8 mouse cellular contexts compared by ENCODE assay signal in genomic region chr16:90143416-90143759, GRCm38 (mm10). TPM values are rescaled to one million over a fixed set of nuclear protein-coding genes. Genes with fewer than 3 reads are reported as not detected.
DNase-seq lines count a peak whose midpoint lies in the region; ATAC-seq and TF ChIP-seq lines count a peak whose summit lies in the region.

No protein-coding gene starts in this region.

- H3K4me3 ChIP-seq in kidney, embryonic 15.5 days (replicated peaks) = peak overlapping the region; percentile 84
- H3K4me3 ChIP-seq in bone marrow macrophage, adult 2 months (ENCODE audit: insufficient read depth, low read length) = peak overlapping the region; percentile 46
- peak overlapping the region; percentile 62 for H3K4me3 ChIP-seq in hindbrain, embryonic 15.5 days
- H3K4me3 ChIP-seq in midbrain, embryonic 14.5 days (replicated peaks; ENCODE audit: low read depth, low read length) = peak overlapping the region; percentile 68

- no peak for TF ChIP-seq POLR2A in bone marrow macrophage, adult 2 months (IDR thresholded peaks at IDR 0.05; ENCODE audit: borderline replicate concordance, low read depth, low read length)

- H3K4me1 ChIP-seq in kidney, embryonic 15.5 days = peaks cover 47% of the 10 kb centered on the region
- H3K4me1 ChIP-seq in bone marrow macrophage, adult 2 months (ENCODE audit: control insufficient read depth, insufficient read depth, low read length) = peaks cover 4% of the 10 kb centered on the region; the same call in 1 of the 2 replicates
- H3K4me1 ChIP-seq in hindbrain, embryonic 15.5 days (replicated peaks) = peaks cover 36% of the 10 kb centered on the region
- H3K4me1 ChIP-seq in midbrain, embryonic 14.5 days (ENCODE audit: control insufficient read depth, insufficient read depth, low read length) = peaks cover 15% of the 10 kb centered on the region; the same call in 1 of the 2 replicates

- no peaks in the 10 kb centered on the region for H3K9me3 ChIP-seq in kidney, embryonic 15.5 days (replicated peaks)
- no peaks in the 10 kb centered on the region for H3K9me3 ChIP-seq in hindbrain, embryonic 15.5 days
- no peaks in the 10 kb centered on the region for H3K9me3 ChIP-seq in midbrain, embryonic 14.5 days (ENCODE audit: control insufficient read depth, low read length)

- no peaks in the 10 kb centered on the region for H3K36me3 ChIP-seq in kidney, embryonic 15.5 days
- no peaks in the 10 kb centered on the region for H3K36me3 ChIP-seq in hindbrain, embryonic 15.5 days
- no peaks in the 10 kb centered on the region for H3K36me3 ChIP-seq in midbrain, embryonic 14.5 days (ENCODE audit: control insufficient read depth, insufficient read depth, low read length)

- TF ChIP-seq CTCF in bone marrow macrophage, adult 2 months (IDR thresholded peaks at IDR 0.05; ENCODE audit: low read depth, low read length) = no peak

- H3K9ac ChIP-seq in kidney, embryonic 15.5 days = peak overlapping the region; percentile 73
- peak overlapping the region; percentile 76 for H3K9ac ChIP-seq in hindbrain, embryonic 15.5 days
- peak overlapping the region; percentile 81 for H3K9ac ChIP-seq in midbrain, embryonic 14.5 days (replicated peaks; ENCODE audit: low read length)

- ATAC-seq in kidney, embryonic 15.5 days (replicated peaks; ENCODE audit: low FRiP score) = no peak
- ATAC-seq in hindbrain, embryonic 15.5 days (ENCODE audit: low FRiP score, low read depth) = peak; percentile 61
- ATAC-seq in midbrain, embryonic 14.5 days (ENCODE audit: low FRiP score, low TSS enrichment) = peak; percentile 64

- DNase-seq in kidney, postnatal 4 days = no peak
- DNase-seq in midbrain, embryonic 14.5 days = no peak
- no peak for DNase-seq in cerebellum, adult 9-11 months
- DNase-seq in Muller cell, postnatal 12 days (ENCODE audit: inconsistent ontology term) = no peak
- no peak for DNase-seq in kidney, adult 11 months

- under 1% methylated on average over 21 of the region's 21 CpGs for WGBS in kidney, embryonic 15.5 days
- under 1% methylated on average over 21 of the region's 21 CpGs for WGBS in hindbrain, embryonic 15.5 days
- under 1% methylated on average over 21 of the region's 21 CpGs for WGBS in midbrain, embryonic 14.5 days

- H3K27me3 ChIP-seq in kidney, embryonic 15.5 days = 0 out of 2 replicates have a peak, but pooled peaks cover 3% of the 10 kb centered on the region
- H3K27me3 ChIP-seq in hindbrain, embryonic 15.5 days = no peaks in the 10 kb centered on the region
- no peaks in the 10 kb centered on the region for H3K27me3 ChIP-seq in midbrain, embryonic 14.5 days (ENCODE audit: control insufficient read depth, insufficient read depth, low read length)

- peak overlapping the region; percentile 83 for H3K27ac ChIP-seq in kidney, embryonic 15.5 days
- no peak overlapping the region for H3K27ac ChIP-seq in bone marrow macrophage, adult 2 months (ENCODE audit: insufficient read depth, low read depth, low read length)
- peak overlapping the region; percentile 88 for H3K27ac ChIP-seq in hindbrain, embryonic 15.5 days (replicated peaks)
- H3K27ac ChIP-seq in midbrain, embryonic 14.5 days (replicated peaks; ENCODE audit: low read depth, low read length) = peak overlapping the region; percentile 93

- peak overlapping the region; percentile 97 for H3K4me2 ChIP-seq in kidney, embryonic 15.5 days
- H3K4me2 ChIP-seq in hindbrain, embryonic 15.5 days = peak overlapping the region; percentile 69
- peak overlapping the region; percentile 83 for H3K4me2 ChIP-seq in midbrain, embryonic 14.5 days (ENCODE audit: low read length)

RNA-seq across cellular contexts. Expression of gene Tiam1, which starts 0.2 kb away (rescaled TPM):
- 18.6 and 19.0 TPM in 2 replicates for polyA plus RNA-seq in kidney, embryonic 15.5 days (2015; fragmentation: Nextera tagmentation; extraction: Ambion mirVana)
- 18.2 and 21.4 TPM in 2 replicates for polyA plus RNA-seq in bone marrow macrophage, adult 2 months (2012; ENCODE audit: insufficient read depth, insufficient read length, missing spikeins)
- 23.8 and 27.3 TPM in 2 replicates for polyA plus RNA-seq in hindbrain, embryonic 15.5 days (2015; fragmentation: Nextera tagmentation; extraction: Ambion mirVana)
- polyA plus RNA-seq in midbrain, embryonic 14.5 days (2014; fragmentation: Nextera tagmentation; extraction: Ambion mirVana) = 34.6 and 40.0 TPM in 2 replicates
